ENCODE assay signal across 29 mouse cellular contexts in the genomic region with DNA sequence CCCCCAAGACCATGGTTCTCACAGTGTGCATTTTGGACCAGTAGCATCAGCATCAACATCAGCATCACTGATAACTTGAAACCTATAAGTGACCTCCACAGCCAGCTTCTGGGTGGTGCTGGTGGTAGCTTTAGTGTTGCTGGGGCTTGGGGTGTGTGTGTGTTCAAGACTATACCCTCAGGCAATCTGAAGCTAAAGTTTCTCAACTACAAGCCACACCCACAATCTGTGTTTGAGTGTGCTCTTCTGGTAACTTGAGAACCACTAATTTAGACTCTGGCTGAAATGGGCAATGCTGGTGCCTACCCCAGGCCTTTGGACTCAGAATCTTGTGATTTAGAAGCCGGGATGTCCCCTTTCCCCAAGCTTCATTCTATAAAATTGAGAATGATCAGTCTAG. TPM values are rescaled to one million over a fixed set of nuclear protein-coding genes. Genes with fewer than 3 reads are reported as not detected.
DNase-seq lines count a peak whose midpoint lies in the region; ATAC-seq lines count a peak whose summit lies in the region.
"Had no signal": no experiment of that assay in that cellular context is flagged by ENCODE, and none has a peak within 500 bp of the region (broad histone marks: within the 10 kb centered on the region; RNA-seq: fewer than 3 reads in every experiment).

No protein-coding gene starts in this region.

- H3K4me3 ChIP-seq in embryonic facial prominence, embryonic 11.5 days (ENCODE audit: low read depth, low read length), result no peak overlapping the region
- H3K4me3 ChIP-seq in embryonic facial prominence, embryonic 10.5 days, result no peak overlapping the region
- no peak overlapping the region for H3K4me3 ChIP-seq in embryonic facial prominence, embryonic 14.5 days (ENCODE audit: low read depth, low read length)
- H3K4me3 ChIP-seq: embryonic facial prominence, embryonic 12.5 days; gastrocnemius, adult 2 months; heart, embryonic 13.5 days had no signal

- H3K9me3 ChIP-seq in embryonic facial prominence, embryonic 11.5 days (replicated peaks; ENCODE audit: control insufficient read depth, low read length), result no peaks in the 10 kb centered on the region
- no peaks in the 10 kb centered on the region for H3K9me3 ChIP-seq in embryonic facial prominence, embryonic 10.5 days
- H3K9me3 ChIP-seq in embryonic facial prominence, embryonic 14.5 days (ENCODE audit: control insufficient read depth, low read length), result no peaks in the 10 kb centered on the region
- H3K9me3 ChIP-seq: embryonic facial prominence, embryonic 12.5 days; heart, embryonic 13.5 days had no signal

- H3K9ac ChIP-seq in embryonic facial prominence, embryonic 11.5 days (replicated peaks; ENCODE audit: low read length), result no peak overlapping the region
- H3K9ac ChIP-seq in embryonic facial prominence, embryonic 14.5 days (ENCODE audit: low read depth, low read length), result no peak overlapping the region
- H3K9ac ChIP-seq: embryonic facial prominence, embryonic 12.5 days; forebrain, postnatal 0 days; heart, embryonic 13.5 days; hindbrain, embryonic 14.5 days had no signal

- peak; percentile 49 for DNase-seq in embryonic facial prominence, embryonic 11.5 days (ENCODE audit: low spot score)
- DNase-seq in embryonic facial prominence, embryonic 10.5 days (ENCODE audit: low spot score), result no peak
- peak; percentile 21 for DNase-seq in ES-CJ7 (ENCODE audit: low read depth, low spot score)
- DNase-seq in embryo, embryonic 10.5 days (ENCODE audit: low spot score), result peak; percentile 19
- peak; percentile 66 for DNase-seq in embryonic facial prominence, embryonic 14.5 days (ENCODE audit: low spot score)
- DNase-seq in lung, postnatal 10 days, result no peak
- no peak for DNase-seq in layer of hippocampus, adult 9-11 months
- DNase-seq in neural tube, embryonic 10.5 days (ENCODE audit: extremely low spot score, low spot score), result no peak
- DNase-seq: adrenal gland, adult 8-10 months; adrenal gland, postnatal 36 days; cerebellum, adult 18-20 months; cerebellum, adult 9-10 months; cerebellum, postnatal 25 days; forebrain, postnatal 0 days; gastrocnemius, adult 2 months; gastrocnemius, postnatal 14 days; heart, adult 18-20 months; heart, postnatal 14 days; heart, postnatal 4 days; kidney, adult 2 months had no signal

- H3K4me1 ChIP-seq in embryonic facial prominence, embryonic 11.5 days (ENCODE audit: control insufficient read depth, insufficient read depth, low read length), result no peaks in the 10 kb centered on the region
- peaks cover 5% of the 10 kb centered on the region; the same call in 1 of the 2 replicates for H3K4me1 ChIP-seq in embryonic facial prominence, embryonic 10.5 days
- H3K4me1 ChIP-seq in embryonic facial prominence, embryonic 14.5 days (ENCODE audit: control insufficient read depth, insufficient read depth, low read length), result no peaks in the 10 kb centered on the region

- H3K36me3 ChIP-seq in embryonic facial prominence, embryonic 11.5 days (replicated peaks; ENCODE audit: control insufficient read depth, insufficient read depth, low read depth, low read length), result no peaks in the 10 kb centered on the region
- no peaks in the 10 kb centered on the region for H3K36me3 ChIP-seq in embryonic facial prominence, embryonic 10.5 days (replicated peaks)
- H3K36me3 ChIP-seq in embryonic facial prominence, embryonic 14.5 days (ENCODE audit: control insufficient read depth, insufficient read depth, low read length), result no peaks in the 10 kb centered on the region
- H3K36me3 ChIP-seq: embryonic facial prominence, embryonic 12.5 days; heart, embryonic 13.5 days had no signal

- 59% methylated on average over 1 of the region's 1 CpGs for WGBS in embryonic facial prominence, embryonic 11.5 days
- WGBS in embryonic facial prominence, embryonic 10.5 days, result 50% methylated on average over 1 of the region's 1 CpGs
- 35% methylated on average over 1 of the region's 1 CpGs for WGBS in embryonic facial prominence, embryonic 14.5 days

- ATAC-seq in embryonic facial prominence, embryonic 11.5 days (replicated peaks; ENCODE audit: insufficient number of reproducible peaks, low FRiP score, low TSS enrichment, low read depth), result no peak
- no peak for ATAC-seq in embryonic facial prominence, embryonic 14.5 days (ENCODE audit: low read depth)
- ATAC-seq: CD4-positive, CD25-positive, alpha-beta regulatory T cell, adult 4 months; forebrain, embryonic 14.5 days; forebrain, postnatal 0 days; hindbrain, postnatal 0 days; inflammation-experienced regulatory T-cells, adult 6 months; intestine, embryonic 16.5 days; Patski had no signal

- H3K27me3 ChIP-seq in embryonic facial prominence, embryonic 11.5 days (ENCODE audit: control insufficient read depth, insufficient read depth, low read length), result no peaks in the 10 kb centered on the region
- H3K27me3 ChIP-seq in embryonic facial prominence, embryonic 10.5 days (replicated peaks; ENCODE audit: low read depth, poor library complexity, severe bottlenecking), result no peaks in the 10 kb centered on the region
- H3K27me3 ChIP-seq in embryonic facial prominence, embryonic 14.5 days (replicated peaks; ENCODE audit: control insufficient read depth, insufficient read depth, low read length), result no peaks in the 10 kb centered on the region
- H3K27me3 ChIP-seq: embryonic facial prominence, embryonic 12.5 days; heart, embryonic 13.5 days; Patski had no signal

- no peak overlapping the region for H3K27ac ChIP-seq in embryonic facial prominence, embryonic 11.5 days (replicated peaks; ENCODE audit: low read depth, low read length)
- no peak overlapping the region for H3K27ac ChIP-seq in embryonic facial prominence, embryonic 10.5 days (replicated peaks)
- no peak overlapping the region for H3K27ac ChIP-seq in embryonic facial prominence, embryonic 14.5 days (replicated peaks; ENCODE audit: low read depth, low read length)
- H3K27ac ChIP-seq: embryonic facial prominence, embryonic 12.5 days; gastrocnemius, adult 2 months; heart, embryonic 13.5 days; hindbrain, embryonic 14.5 days; hindbrain, postnatal 0 days had no signal

- no peak overlapping the region for H3K4me2 ChIP-seq in embryonic facial prominence, embryonic 11.5 days (ENCODE audit: low read depth, low read length)
- no peak overlapping the region for H3K4me2 ChIP-seq in embryonic facial prominence, embryonic 14.5 days (ENCODE audit: low read depth, low read length)
- H3K4me2 ChIP-seq: embryonic facial prominence, embryonic 12.5 days; heart, embryonic 13.5 days; hindbrain, embryonic 14.5 days had no signal

RNA-seq across cellular contexts. Expression of a gene that starts 10.1 kb away (rescaled TPM):
- polyA plus RNA-seq in embryonic facial prominence, embryonic 11.5 days (2014; fragmentation: Nextera tagmentation; extraction: Ambion mirVana), result 33.1 and 35.5 TPM in 2 replicates
- polyA plus RNA-seq in embryonic facial prominence, embryonic 10.5 days (2016; fragmentation: Nextera tagmentation; extraction: Ambion mirVana), result 22.6 and 23.9 TPM in 2 replicates
- polyA plus RNA-seq in embryonic facial prominence, embryonic 14.5 days (2014; fragmentation: Nextera tagmentation; extraction: Ambion mirVana), result 29.5 and 30.4 TPM in 2 replicates

Comparison
In these comparisons a context has a peak if more than half of its experiments do, and no peak if none do; other contexts are left out.
1. DNase-seq: peak in embryonic facial prominence, embryonic 11.5 days (single experiment), ES-CJ7 (single experiment), embryo, embryonic 10.5 days (single experiment) and embryonic facial prominence, embryonic 14.5 days (single experiment); none in embryonic facial prominence, embryonic 10.5 days (single experiment), lung, postnatal 10 days (single experiment), layer of hippocampus, adult 9-11 months (single experiment) and neural tube, embryonic 10.5 days (single experiment).